Mouse (Mus musculus): Measurements from ENCODE around the gene Hba-a2.

- TF ChIP-seq POLR2A (IDR thresholded peaks at IDR 0.05; ENCODE audit: control insufficient read depth, extremely low read depth, insufficient read depth, low read length, poor library complexity): no peak
- no peak for TF ChIP-seq CTCF (IDR thresholded peaks at IDR 0.05; ENCODE audit: borderline replicate concordance, control insufficient read depth, extremely low read depth, insufficient read depth, low read length, poor library complexity)
Measured at GRCm38 (mm10) chr11:32248350-32248749, 47.9 kb upstream of the Hba-a2 start.

Data from thymus, adult 2 months (tissue).